Mouse (Mus musculus): ENCODE measurements around the gene Pcdh11x. TPM values are rescaled to one million over a fixed set of nuclear protein-coding genes. Genes with fewer than 3 reads are reported as not detected.
"Not testable (repeated sequence)": the region's sequence is repeated elsewhere in the genome, so short reads cannot be mapped to it uniquely, and the experiment has no call there.

Pcdh11x gene
- polyA plus RNA-seq, 1 experiment from 2014 or later: 3.4 TPM

GRCm38 (mm10) chrX:120524986-120525385 lies 234.9 kb downstream of the Pcdh11x start:
- H3K9ac ChIP-seq: no peak overlapping the region
- H3K4me1 ChIP-seq: no peaks in the 10 kb centered on the region
- H3K9me3 ChIP-seq: no peaks in the 10 kb centered on the region
- H3K4me3 ChIP-seq: no peak overlapping the region
- WGBS: 82% methylated on average over 3 of the region's 3 CpGs
- ATAC-seq (ENCODE audit: borderline replicate concordance, extremely low read depth, low FRiP score, low TSS enrichment): no peak
- H3K36me3 ChIP-seq: no peaks in the 10 kb centered on the region
- H3K27ac ChIP-seq: no peak overlapping the region
- no peaks in the 10 kb centered on the region for H3K27me3 ChIP-seq
- H3K4me2 ChIP-seq: no peak overlapping the region

DNA sequence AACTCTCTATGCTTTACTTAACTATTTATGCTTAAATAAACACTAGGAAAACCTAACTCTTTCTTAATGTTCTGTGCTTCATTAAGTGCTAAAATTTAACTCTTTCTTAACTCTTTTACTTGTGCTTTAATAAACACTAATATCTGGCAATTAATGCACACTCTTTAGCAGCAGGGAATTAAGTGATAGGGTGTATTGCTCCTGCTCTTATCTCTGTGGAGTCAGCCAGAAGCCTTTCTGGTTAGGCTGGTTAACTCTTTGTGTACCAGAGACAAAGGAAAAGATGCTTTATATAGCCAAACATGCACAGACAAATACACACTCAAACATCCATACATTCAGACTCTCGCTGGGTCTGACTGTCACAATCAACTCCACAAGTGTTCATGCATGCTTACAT lies 309.2 kb downstream of the Pcdh11x start:
- H3K4me1 ChIP-seq: no peaks in the 10 kb centered on the region
- no peak overlapping the region for H3K27ac ChIP-seq
- H3K4me3 ChIP-seq: no peak overlapping the region
- H3K4me2 ChIP-seq: no peak overlapping the region
- no peaks in the 10 kb centered on the region for H3K27me3 ChIP-seq
- no peaks in the 10 kb centered on the region for H3K36me3 ChIP-seq
- no peak for ATAC-seq (ENCODE audit: borderline replicate concordance, extremely low read depth, low FRiP score, low TSS enrichment)
- H3K9me3 ChIP-seq: no peaks in the 10 kb centered on the region
- no peak overlapping the region for H3K9ac ChIP-seq
- WGBS: 73% methylated on average over 1 of the region's 1 CpGs

DNA sequence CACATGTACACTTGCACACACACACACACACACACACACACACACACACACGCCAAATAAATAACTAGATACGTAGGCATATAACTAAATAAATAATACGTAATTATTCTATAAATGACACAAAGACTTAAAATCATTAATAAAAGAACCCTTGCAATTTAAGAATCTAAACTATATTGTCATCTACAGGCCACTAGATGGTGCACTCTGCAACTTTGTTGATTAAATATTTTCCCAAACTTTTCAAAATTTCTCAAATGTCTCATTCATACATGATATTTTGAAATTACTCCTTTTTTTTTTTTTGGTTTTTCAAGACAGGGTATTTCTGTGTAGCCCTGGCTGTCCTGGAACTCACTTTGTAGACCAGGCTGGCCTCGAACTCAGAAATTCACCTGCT lies 328.4 kb downstream of the Pcdh11x start:
- no peak overlapping the region for H3K9ac ChIP-seq
- H3K4me1 ChIP-seq: no peaks in the 10 kb centered on the region
- no peak overlapping the region for H3K27ac ChIP-seq
- no peak overlapping the region for H3K4me2 ChIP-seq
- 61% methylated on average over 4 of the region's 4 CpGs for WGBS
- no peaks in the 10 kb centered on the region for H3K36me3 ChIP-seq
- no peak overlapping the region for H3K4me3 ChIP-seq
- no peak for ATAC-seq (ENCODE audit: borderline replicate concordance, extremely low read depth, low FRiP score, low TSS enrichment)
- H3K27me3 ChIP-seq: no peaks in the 10 kb centered on the region
- H3K9me3 ChIP-seq: no peaks in the 10 kb centered on the region

DNA sequence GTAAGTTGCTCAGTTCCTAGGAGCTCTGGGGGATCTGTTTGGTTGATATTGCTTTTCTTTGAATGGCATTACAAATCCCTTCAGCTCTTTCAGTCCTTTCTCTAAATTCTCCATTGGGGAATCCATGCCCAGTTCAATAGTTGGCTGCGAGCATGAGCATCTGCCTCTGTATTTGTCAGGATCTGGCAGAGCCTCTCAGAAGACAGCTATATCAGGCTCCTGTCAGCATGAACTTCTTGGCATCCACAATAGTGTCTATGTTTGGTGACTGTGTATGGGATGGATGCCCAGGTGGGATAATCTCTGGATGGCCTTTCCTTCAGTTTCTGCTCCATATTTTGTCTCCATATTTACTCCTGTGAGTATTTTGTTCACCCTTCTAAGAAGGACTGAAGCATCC lies 380.2 kb downstream of the Pcdh11x start:
- not testable (repeated sequence) for H3K4me3 ChIP-seq; H3K27me3 ChIP-seq; H3K4me1 ChIP-seq; ATAC-seq (ENCODE audit: borderline replicate concordance, extremely low read depth, low FRiP score, low TSS enrichment); H3K36me3 ChIP-seq; H3K9ac ChIP-seq; H3K9me3 ChIP-seq; H3K4me2 ChIP-seq; H3K27ac ChIP-seq
- 93% methylated on average over 1 of the region's 1 CpGs for WGBS

- Histone ChIP-seq H3K27ac (no peak overlapping the region), H3K9ac (no peak overlapping the region), H3K4me1 (no peaks in the 10 kb centered on the region), H3K36me3 (no peaks in the 10 kb centered on the region), H3K27me3 (no peaks in the 10 kb centered on the region), H3K9me3 (no peaks in the 10 kb centered on the region), H3K4me2 (no peak overlapping the region), H3K4me3 (no peak overlapping the region)
- ATAC-seq (ENCODE audit: borderline replicate concordance, extremely low read depth, low FRiP score, low TSS enrichment): no peak
Observed at GRCm38 (mm10) chrX:120734144-120734543, 444.1 kb downstream of the Pcdh11x start.

DNA sequence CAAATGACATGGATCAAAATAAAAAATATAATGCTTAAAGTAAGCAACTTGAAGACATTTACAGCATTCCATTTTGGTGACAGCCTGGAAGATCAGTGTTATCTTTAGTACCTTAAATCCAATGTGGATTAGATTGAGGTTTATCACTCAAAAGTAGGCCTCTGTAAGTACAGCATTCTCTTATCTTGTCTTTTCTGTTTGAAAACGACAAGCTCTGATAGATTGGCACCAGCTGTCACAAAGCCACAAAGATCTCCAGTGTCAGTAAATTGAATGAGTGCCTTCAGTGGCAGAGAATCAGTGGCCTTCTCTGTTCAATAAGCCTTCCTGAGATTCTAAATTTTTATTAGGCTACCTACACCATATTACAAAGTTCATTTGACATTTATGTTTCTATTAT lies 445.7 kb downstream of the Pcdh11x start:
- H3K4me3 ChIP-seq: no peak overlapping the region
- no peak for ATAC-seq (ENCODE audit: borderline replicate concordance, extremely low read depth, low FRiP score, low TSS enrichment)
- H3K27ac ChIP-seq: no peak overlapping the region
- H3K4me2 ChIP-seq: no peak overlapping the region
- H3K27me3 ChIP-seq: no peaks in the 10 kb centered on the region
- WGBS: 19% methylated on average over 1 of the region's 1 CpGs
- no peak overlapping the region for H3K9ac ChIP-seq
- H3K36me3 ChIP-seq: no peaks in the 10 kb centered on the region
- no peaks in the 10 kb centered on the region for H3K4me1 ChIP-seq
- no peaks in the 10 kb centered on the region for H3K9me3 ChIP-seq

DNA sequence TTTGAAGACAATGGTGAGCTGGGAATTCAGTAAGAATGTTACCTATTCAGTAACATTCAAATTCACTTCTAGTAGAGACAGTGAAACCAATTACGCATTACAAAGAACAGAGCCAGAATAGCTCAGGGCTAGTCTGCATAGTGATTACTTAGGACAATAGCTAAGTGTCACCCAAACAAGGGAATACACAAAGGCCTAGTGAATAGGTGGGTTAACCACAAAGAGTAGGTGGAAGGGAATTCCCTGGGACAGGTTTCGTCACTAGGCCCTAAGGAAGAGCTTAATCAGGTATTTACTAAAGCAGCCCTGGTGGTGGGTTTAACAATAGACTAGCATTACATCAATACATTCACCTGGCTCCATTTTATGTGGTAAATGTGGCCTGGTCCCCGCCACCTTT lies 654.5 kb downstream of the Pcdh11x start:
- H3K4me3 ChIP-seq: no peak overlapping the region
- H3K36me3 ChIP-seq: no peaks in the 10 kb centered on the region
- no peaks in the 10 kb centered on the region for H3K9me3 ChIP-seq
- no peak for ATAC-seq (ENCODE audit: borderline replicate concordance, extremely low read depth, low FRiP score, low TSS enrichment)
- no peaks in the 10 kb centered on the region for H3K4me1 ChIP-seq
- H3K27ac ChIP-seq: no peak overlapping the region
- H3K27me3 ChIP-seq: no peaks in the 10 kb centered on the region
- H3K4me2 ChIP-seq: no peak overlapping the region
- H3K9ac ChIP-seq: no peak overlapping the region
- 76% methylated on average over 3 of the region's 3 CpGs for WGBS

Other genes with a start within 250 kb of the Pcdh11x start
- gene H2afb3, start 22.8 kb downstream of the Pcdh11x start, polyA plus RNA-seq (2015; fragmentation: Nextera tagmentation; extraction: Ambion mirVana): not detected in 2 replicates